8 mouse cellular contexts compared by ENCODE assay signal in genomic region chr7:126535766-126536165, GRCm38 (mm10). TPM values are rescaled to one million over a fixed set of nuclear protein-coding genes. Genes with fewer than 3 reads are reported as not detected.
DNase-seq lines count a peak whose midpoint lies in the region; ATAC-seq and TF ChIP-seq lines count a peak whose summit lies in the region.

No protein-coding gene starts in this region.

- WGBS in forebrain, embryonic 10.5 days = 2% methylated on average over 28 of the region's 28 CpGs
- 1% methylated on average over 28 of the region's 28 CpGs for WGBS in intestine, embryonic 15.5 days
- WGBS in stomach, postnatal 0 days = under 1% methylated on average over 28 of the region's 28 CpGs

- no peaks in the 10 kb centered on the region for H3K9me3 ChIP-seq in ES-E14 (ENCODE audit: control insufficient read depth, insufficient read depth, low read depth, low read length)
- no peaks in the 10 kb centered on the region for H3K9me3 ChIP-seq in forebrain, embryonic 10.5 days
- H3K9me3 ChIP-seq in intestine, embryonic 15.5 days = no peaks in the 10 kb centered on the region
- no peaks in the 10 kb centered on the region for H3K9me3 ChIP-seq in stomach, postnatal 0 days (ENCODE audit: control insufficient read depth, low read length)

- no peaks in the 10 kb centered on the region for H3K4me1 ChIP-seq in ES-E14 (ENCODE audit: control insufficient read depth in 2 of 2, insufficient read depth in 2 of 2, low read length in 2 of 2, poor library complexity in 1 of 2)
- peaks cover 10% of the 10 kb centered on the region for H3K4me1 ChIP-seq in forebrain, embryonic 10.5 days
- no peaks in the 10 kb centered on the region; the same call in 1 of the 2 replicates for H3K4me1 ChIP-seq in intestine, embryonic 15.5 days (replicated peaks)
- H3K4me1 ChIP-seq in stomach, postnatal 0 days (replicated peaks; ENCODE audit: control insufficient read depth, insufficient read depth) = no peaks in the 10 kb centered on the region

- intact Hi-C loops in left cerebral cortex, postnatal 4 days (cut with DNase I) = no loop called here

- H3K4me2 ChIP-seq in intestine, embryonic 15.5 days (replicated peaks) = peak overlapping the region; percentile 91
- H3K4me2 ChIP-seq in stomach, postnatal 0 days (replicated peaks; ENCODE audit: low read depth) = peak overlapping the region; percentile 80

- no peak overlapping the region for H3K27ac ChIP-seq in ES-E14 (ENCODE audit: insufficient read depth, low read depth, low read length, poor library complexity, severe bottlenecking)
- H3K27ac ChIP-seq in forebrain, embryonic 10.5 days = peak overlapping the region; percentile 81
- H3K27ac ChIP-seq in intestine, embryonic 15.5 days = no peak overlapping the region
- no peak overlapping the region for H3K27ac ChIP-seq in stomach, postnatal 0 days (replicated peaks)

- H3K27me3 ChIP-seq in forebrain, embryonic 10.5 days (ENCODE audit: poor library complexity, severe bottlenecking) = peaks cover 29% of the 10 kb centered on the region
- H3K27me3 ChIP-seq in intestine, embryonic 15.5 days (replicated peaks) = peaks cover 6% of the 10 kb centered on the region; the same call in 1 of the 2 replicates
- H3K27me3 ChIP-seq in stomach, postnatal 0 days (ENCODE audit: control insufficient read depth, insufficient read depth, low read length) = no peaks in the 10 kb centered on the region

- peak overlapping the region; percentile 45 for H3K9ac ChIP-seq in ES-E14 (ENCODE audit: insufficient read depth, low read depth, low read length, poor library complexity, severe bottlenecking)
- H3K9ac ChIP-seq in intestine, embryonic 15.5 days = peak overlapping the region; percentile 50
- H3K9ac ChIP-seq in stomach, postnatal 0 days (ENCODE audit: low read length) = peak overlapping the region; percentile 57

- peak overlapping the region; percentile 55 to 61 for H3K4me3 ChIP-seq in ES-E14 (ENCODE audit: insufficient read depth in 1 of 2, low read depth in 1 of 2, low read length in 2 of 2, poor library complexity in 1 of 2, severe bottlenecking in 1 of 2)
- peak overlapping the region; percentile 57 for H3K4me3 ChIP-seq in forebrain, embryonic 10.5 days
- peak overlapping the region; percentile 42 for H3K4me3 ChIP-seq in intestine, embryonic 15.5 days (replicated peaks)
- H3K4me3 ChIP-seq in stomach, postnatal 0 days (ENCODE audit: low read depth, low read length) = peak overlapping the region; percentile 44

- H3K36me3 ChIP-seq in ES-E14 (ENCODE audit: control insufficient read depth, insufficient read depth, low read length, poor library complexity, severe bottlenecking) = no peaks in the 10 kb centered on the region
- H3K36me3 ChIP-seq in forebrain, embryonic 10.5 days (replicated peaks) = no peaks in the 10 kb centered on the region
- no peaks in the 10 kb centered on the region for H3K36me3 ChIP-seq in intestine, embryonic 15.5 days
- no peaks in the 10 kb centered on the region for H3K36me3 ChIP-seq in stomach, postnatal 0 days (ENCODE audit: control insufficient read depth, insufficient read depth, low read length)

- peak; percentile 24 to 60 for DNase-seq in adrenal gland, adult (ENCODE audit: inconsistent age in 2 of 2, low spot score in 1 of 2)
- no peak for DNase-seq in adrenal gland, adult 8-10 months
- DNase-seq in ES-E14 (ENCODE audit: low read depth, low spot score) = no peak
- peak; percentile 53 for DNase-seq in forebrain, embryonic 10.5 days (ENCODE audit: extremely low spot score, low spot score)
- peak; percentile 53 for DNase-seq in stomach, postnatal 0 days (ENCODE audit: low spot score)
- no peak for DNase-seq in left cerebral cortex, postnatal 4 days

- in situ Hi-C loops in ES-E14 (cut with MboI; ENCODE audit: low sequenced_read_pairs in 2 of 2, unreplicated experiment in 2 of 2) = no loop called here

- TF ChIP-seq EP300 in stomach, postnatal 0 days (optimal IDR thresholded peaks at IDR 0.05) = no peak

- no peak for ATAC-seq in intestine, embryonic 15.5 days
- ATAC-seq in megakaryocyte, adult 5-6 weeks (ENCODE audit: poor library complexity, severe bottlenecking) = peak; percentile 43
- ATAC-seq in stomach, postnatal 0 days (ENCODE audit: low FRiP score, low TSS enrichment) = no peak

- no peak for TF ChIP-seq CTCF in stomach, postnatal 0 days (IDR thresholded peaks at IDR 0.05; ENCODE audit: low read depth)

TF ChIP-seq in ES-E14, 5 proteins besides CTCF, POLR2A, EP300 and RAD21:
- TF ChIP-seq CHD2 (IDR thresholded peaks at IDR 0.05; ENCODE audit: low read depth, low read length) (no peak), ZNF384 (IDR thresholded peaks at IDR 0.05; ENCODE audit: low read depth, low read length) (no peak), ZC3H11A (IDR thresholded peaks at IDR 0.05; ENCODE audit: borderline replicate concordance, low read depth, low read length) (no peak), HCFC1 (IDR thresholded peaks at IDR 0.05; ENCODE audit: borderline replicate concordance, insufficient read depth, low read length) (no peak), MAFK (IDR thresholded peaks at IDR 0.05; ENCODE audit: insufficient read depth, low read depth, low read length) (no peak)

RNA-seq across cellular contexts. Expression of gene Eif3c, which starts 30.4 kb away (rescaled TPM):
- total RNA-seq in adrenal gland, adult 8-10 months (2022) = 100 to 1,000 TPM; 206 to 258 (median 232) TPM
- total RNA-seq in ES-E14 (2012; rRNA removed) = 257 and 289 TPM in 2 replicates
- polyA plus RNA-seq in forebrain, embryonic 10.5 days (2016; fragmentation: Nextera tagmentation; extraction: Ambion mirVana) = 230 and 233 TPM in 2 replicates
- 190 and 217 TPM in 2 replicates for polyA plus RNA-seq in intestine, embryonic 15.5 days (2015; fragmentation: Nextera tagmentation; extraction: Ambion mirVana)
- total RNA-seq in megakaryocyte, adult 5-6 weeks (2015) = 110 and 121 TPM in 2 replicates
- 131 and 143 TPM in 2 replicates for total RNA-seq in megakaryocyte, adult 5-6 weeks (2017)
- polyA plus RNA-seq in stomach, postnatal 0 days (2015; fragmentation: Nextera tagmentation; extraction: Ambion mirVana) = 150 and 163 TPM in 2 replicates
- total RNA-seq in left cerebral cortex, postnatal 4 days (2021) = 100 to 1,000 TPM; 212 to 226 TPM

RNA-seq across cellular contexts. Expression of gene Atxn2l, which starts 32.5 kb away (rescaled TPM):
- total RNA-seq in adrenal gland, adult 8-10 months (2022) = 100 to 1,000 TPM in 2 of 4 experiments, 10 to 100 TPM in 2; 83.3 to 141 (median 110) TPM
- total RNA-seq in ES-E14 (2012; rRNA removed) = 72.3 and 80.1 TPM in 2 replicates
- 49.0 and 55.3 TPM in 2 replicates for polyA plus RNA-seq in forebrain, embryonic 10.5 days (2016; fragmentation: Nextera tagmentation; extraction: Ambion mirVana)
- 43.8 and 44.4 TPM in 2 replicates for polyA plus RNA-seq in intestine, embryonic 15.5 days (2015; fragmentation: Nextera tagmentation; extraction: Ambion mirVana)
- total RNA-seq in megakaryocyte, adult 5-6 weeks (2015) = 75.5 and 84.4 TPM in 2 replicates
- 26.1 and 40.5 TPM in 2 replicates for total RNA-seq in megakaryocyte, adult 5-6 weeks (2017)
- 16.9 and 19.6 TPM in 2 replicates for polyA plus RNA-seq in stomach, postnatal 0 days (2015; fragmentation: Nextera tagmentation; extraction: Ambion mirVana)
- 100 to 1,000 TPM; 164 to 165 TPM for total RNA-seq in left cerebral cortex, postnatal 4 days (2021)

RNA-seq across cellular contexts. Expression of gene Tufm, which starts 48.6 kb away (rescaled TPM):
- 100 to 1,000 TPM; 205 to 255 (median 223) TPM for total RNA-seq in adrenal gland, adult 8-10 months (2022)
- 125 and 133 TPM in 2 replicates for total RNA-seq in ES-E14 (2012; rRNA removed)
- 180 and 183 TPM in 2 replicates for polyA plus RNA-seq in forebrain, embryonic 10.5 days (2016; fragmentation: Nextera tagmentation; extraction: Ambion mirVana)
- polyA plus RNA-seq in intestine, embryonic 15.5 days (2015; fragmentation: Nextera tagmentation; extraction: Ambion mirVana) = 190 and 207 TPM in 2 replicates
- total RNA-seq in megakaryocyte, adult 5-6 weeks (2015) = 40.2 and 44.3 TPM in 2 replicates
- 33.8 and 44.9 TPM in 2 replicates for total RNA-seq in megakaryocyte, adult 5-6 weeks (2017)
- polyA plus RNA-seq in stomach, postnatal 0 days (2015; fragmentation: Nextera tagmentation; extraction: Ambion mirVana) = 73.9 and 77.5 TPM in 2 replicates
- 10 to 100 TPM; 80.9 to 96.5 TPM for total RNA-seq in left cerebral cortex, postnatal 4 days (2021)

RNA-seq across cellular contexts. Expression of gene Apobr, which starts 49.0 kb away (rescaled TPM):
- total RNA-seq in adrenal gland, adult 8-10 months (2022) = 1 to 10 TPM; 1.4 to 4.3 (median 3.3) TPM
- total RNA-seq in ES-E14 (2012; rRNA removed) = 2.3 and 2.6 TPM in 2 replicates
- 0.67 and 0.79 TPM in 2 replicates for polyA plus RNA-seq in forebrain, embryonic 10.5 days (2016; fragmentation: Nextera tagmentation; extraction: Ambion mirVana)
- polyA plus RNA-seq in intestine, embryonic 15.5 days (2015; fragmentation: Nextera tagmentation; extraction: Ambion mirVana) = 0.75 and 1.8 TPM in 2 replicates
- total RNA-seq in megakaryocyte, adult 5-6 weeks (2015) = 27.6 and 30.3 TPM in 2 replicates
- total RNA-seq in megakaryocyte, adult 5-6 weeks (2017) = 98.7 and 99.5 TPM in 2 replicates
- polyA plus RNA-seq in stomach, postnatal 0 days (2015; fragmentation: Nextera tagmentation; extraction: Ambion mirVana) = 0.46 and 0.56 TPM in 2 replicates
- total RNA-seq in left cerebral cortex, postnatal 4 days (2021) = under 1 TPM; 0.30 to 0.58 TPM

RNA-seq across cellular contexts. Expression of gene Cln3, which starts 49.9 kb away (rescaled TPM):
- total RNA-seq in adrenal gland, adult 8-10 months (2022) = 10 to 100 TPM; 25.6 to 55.5 (median 39.8) TPM
- total RNA-seq in ES-E14 (2012; rRNA removed) = 35.1 and 61.6 TPM in 2 replicates
- polyA plus RNA-seq in forebrain, embryonic 10.5 days (2016; fragmentation: Nextera tagmentation; extraction: Ambion mirVana) = 20.7 and 25.8 TPM in 2 replicates
- 34.4 and 34.9 TPM in 2 replicates for polyA plus RNA-seq in intestine, embryonic 15.5 days (2015; fragmentation: Nextera tagmentation; extraction: Ambion mirVana)
- 106 and 118 TPM in 2 replicates for total RNA-seq in megakaryocyte, adult 5-6 weeks (2015)
- 59.5 and 77.8 TPM in 2 replicates for total RNA-seq in megakaryocyte, adult 5-6 weeks (2017)
- polyA plus RNA-seq in stomach, postnatal 0 days (2015; fragmentation: Nextera tagmentation; extraction: Ambion mirVana) = 17.2 and 17.7 TPM in 2 replicates
- total RNA-seq in left cerebral cortex, postnatal 4 days (2021) = 10 to 100 TPM; 26.5 to 32.0 TPM

Comparison
In these comparisons a context has a peak if more than half of its experiments do, and no peak if none do; other contexts are left out.
1. DNase-seq: peak in adrenal gland, adult (2 of 2), forebrain, embryonic 10.5 days (single experiment) and stomach, postnatal 0 days (single experiment); none in adrenal gland, adult 8-10 months (single experiment), ES-E14 (single experiment) and left cerebral cortex, postnatal 4 days (single experiment).
2. Peak in every context shown above with its lines, with median percentiles within 50 percentile points of each other: H3K4me3 ChIP-seq and H3K9ac ChIP-seq.